Mouse (Mus musculus) myocyte (in vitro differentiated cells): ENCODE results near the gene Crb2.

ENCODE experiments used
- CEBPB ChIP-seq: IDR thresholded peaks from 2 replicates; pipeline ENCODE4 v1.6.1; 2011; ENCODE audit warnings: mild to moderate bottlenecking, moderate library complexity; ENCODE audit not compliant: poor library complexity, insufficient read depth, severe bottlenecking
- E2F4 ChIP-seq: IDR thresholded peaks from one replicate; pipeline ENCODE4 v1.6.1; 2011; ENCODE audit warnings: mild to moderate bottlenecking, control low read depth, moderate library complexity; ENCODE audit not compliant: insufficient read depth
- MAX ChIP-seq: IDR thresholded peaks from one replicate; pipeline ENCODE4 v1.6.1; 2011; ENCODE audit warnings: low read depth, mild to moderate bottlenecking, control low read depth
- MYOD1 ChIP-seq, 3 experiments: IDR thresholded peaks; one replicate each; pipeline ENCODE4 v1.6.1; 2011; ENCODE audit warnings: control low read depth in 2 of 3, low read depth in 2 of 3, mild to moderate bottlenecking in 2 of 3, moderate library complexity in 1 of 3; ENCODE audit not compliant: insufficient read length in 2 of 3, control insufficient read depth in 1 of 3
- MYOG ChIP-seq, 3 experiments: IDR thresholded peaks; one replicate each; pipeline ENCODE4 v1.6.1; 2011; ENCODE audit warnings: control low read depth in 2 of 3, low read depth in 2 of 3, mild to moderate bottlenecking in 2 of 3; ENCODE audit not compliant: insufficient read length in 2 of 3, control insufficient read depth in 1 of 3, insufficient read depth in 1 of 3
- POLR2A ChIP-seq: IDR thresholded peaks from one replicate; pipeline ENCODE4 v1.6.1; 2011; ENCODE audit warnings: low read depth, mild to moderate bottlenecking, control low read depth, moderate library complexity; ENCODE audit not compliant: insufficient read length
- POLR2AphosphoS2 ChIP-seq: IDR thresholded peaks from one replicate; pipeline ENCODE4 v1.6.1; 2011; ENCODE audit warnings: low read depth, control low read depth; ENCODE audit not compliant: insufficient read length
- REST ChIP-seq: IDR thresholded peaks from one replicate; pipeline ENCODE4 v1.6.1; 2011; ENCODE audit warnings: mild to moderate bottlenecking, control low read depth, moderate library complexity; ENCODE audit not compliant: insufficient read depth, insufficient read length
- SRF ChIP-seq: IDR thresholded peaks from one replicate; pipeline ENCODE4 v1.6.1; 2011; ENCODE audit warnings: low read depth; ENCODE audit not compliant: control insufficient read depth, insufficient read length
- TCF12 ChIP-seq: IDR thresholded peaks from one replicate; pipeline ENCODE4 v1.6.1; 2011; ENCODE audit warnings: mild to moderate bottlenecking, control low read depth; ENCODE audit not compliant: poor library complexity, insufficient read depth, severe bottlenecking
- TCF3 ChIP-seq: IDR thresholded peaks from one replicate; pipeline ENCODE4 v1.6.1; 2011; ENCODE audit warnings: low read depth, control low read depth; ENCODE audit not compliant: insufficient read length
- USF1 ChIP-seq: IDR thresholded peaks from one replicate; pipeline ENCODE4 v1.6.1; 2011; ENCODE audit warnings: low read depth, mild to moderate bottlenecking, control low read depth, moderate library complexity

- no peak for TF ChIP-seq MAX
- TF ChIP-seq POLR2A, result no peak
- TF ChIP-seq USF1, result no peak
- no peak for TF ChIP-seq TCF12
- TF ChIP-seq POLR2AphosphoS2, result no peak
- no peak for TF ChIP-seq MYOD1 (IDR thresholded peaks at IDR 0.05; ENCODE audit: control insufficient read depth in 1 of 3, insufficient read length in 2 of 3, low read depth in 2 of 3)
- no peak for TF ChIP-seq CEBPB
- TF ChIP-seq TCF3, result no peak
- no peak for TF ChIP-seq MYOG (IDR thresholded peaks at IDR 0.05; ENCODE audit: control insufficient read depth in 1 of 3, insufficient read depth in 1 of 3, insufficient read length in 2 of 3, low read depth in 2 of 3)
- TF ChIP-seq E2F4, result no peak
- TF ChIP-seq SRF, result no peak
- no peak for TF ChIP-seq REST
Measured at GRCm38 (mm10) chr2:37766027-37766761, 9.9 kb upstream of the Crb2 start.
